In genomic region chr5:30355559-30356159, GRCm38 (mm10) we compare ENCODE assay signal across 30 mouse cellular contexts.
DNase-seq lines count a peak whose midpoint lies in the region; ATAC-seq and TF ChIP-seq lines count a peak whose summit lies in the region.
"Had no signal": no experiment of that assay in that cellular context is flagged by ENCODE, and none has a peak within 500 bp of the region (broad histone marks: within the 10 kb centered on the region; RNA-seq: fewer than 3 reads in every experiment).

No protein-coding gene starts in this region.

- peak; percentile 30 for DNase-seq in adrenal gland, adult 2 months
- DNase-seq in adrenal gland, postnatal 25 days = no peak
- DNase-seq in limb, embryonic 14.5 days (ENCODE audit: low spot score) = no peak
- DNase-seq in limb, embryonic 10.5 days (ENCODE audit: low spot score) = no peak
- peak; percentile 56 for DNase-seq in retina, postnatal 1 day
- no peak for DNase-seq in retina, embryonic 14.5 days (ENCODE audit: low spot score)
- DNase-seq in induced T-regulatory cell, adult 2 months (ENCODE audit: low read depth) = peak; percentile 37
- DNase-seq in kidney, postnatal 25 days = no peak
- DNase-seq: cerebellum, adult 18-20 months; cerebellum, postnatal 10 days; gastrocnemius, postnatal 10 days; kidney, adult 2 months; kidney, postnatal 4 days; left cerebral cortex, postnatal 4 days; liver; spleen, adult 18-20 months; thymus, adult 2 months; thymus, postnatal 36 days had no signal

- no peak overlapping the region for H3K4me2 ChIP-seq in limb, embryonic 14.5 days (replicated peaks; ENCODE audit: low read depth, low read length, severe bottlenecking)
- H3K4me2 ChIP-seq: embryonic facial prominence, embryonic 15.5 days; forebrain, embryonic 13.5 days; intestine, embryonic 15.5 days; lung, embryonic 15.5 days; midbrain, embryonic 12.5 days; neural tube, embryonic 13.5 days had no signal

- no peaks in the 10 kb centered on the region for H3K4me1 ChIP-seq in limb, embryonic 14.5 days (ENCODE audit: control insufficient read depth, insufficient read depth, low read length)
- H3K4me1 ChIP-seq in limb, embryonic 10.5 days = peaks cover 4% of the 10 kb centered on the region; the same call in 1 of the 2 replicates
- H3K4me1 ChIP-seq: forebrain, embryonic 13.5 days; hindbrain, embryonic 10.5 days; intestine, embryonic 15.5 days; midbrain, embryonic 12.5 days; neural tube, embryonic 13.5 days had no signal

- no peak overlapping the region for H3K27ac ChIP-seq in limb, embryonic 14.5 days (replicated peaks; ENCODE audit: low read depth, low read length)
- H3K27ac ChIP-seq in limb, embryonic 10.5 days = no peak overlapping the region
- H3K27ac ChIP-seq: embryonic facial prominence, embryonic 15.5 days; forebrain, embryonic 13.5 days; heart, embryonic 10.5 days; hindbrain, embryonic 10.5 days; intestine, embryonic 15.5 days; liver, embryonic 14.5 days; lung, embryonic 15.5 days; midbrain, embryonic 12.5 days; neural tube, embryonic 13.5 days had no signal

- no peak overlapping the region for H3K4me3 ChIP-seq in limb, embryonic 14.5 days (replicated peaks; ENCODE audit: low read length)
- no peak overlapping the region for H3K4me3 ChIP-seq in limb, embryonic 10.5 days
- H3K4me3 ChIP-seq: embryonic facial prominence, embryonic 15.5 days; forebrain, embryonic 13.5 days; heart, embryonic 10.5 days; hindbrain, embryonic 10.5 days; intestine, embryonic 15.5 days; lung, embryonic 15.5 days; midbrain, embryonic 12.5 days; myocyte; neural tube, embryonic 13.5 days had no signal

- ATAC-seq in limb, embryonic 14.5 days (ENCODE audit: low FRiP score, low read depth) = 0 out of 2 replicates have a peak, but pooled peaks have one; percentile 26
- ATAC-seq: forebrain, embryonic 13.5 days; hindbrain, embryonic 16.5 days; intestine, embryonic 15.5 days; Patski had no signal

- 83% methylated on average over 14 of the region's 14 CpGs for WGBS in limb, embryonic 14.5 days
- WGBS in limb, embryonic 10.5 days = 85% methylated on average over 14 of the region's 14 CpGs

- H3K27me3 ChIP-seq in limb, embryonic 14.5 days (ENCODE audit: control insufficient read depth, insufficient read depth, low read length) = no peaks in the 10 kb centered on the region
- no peaks in the 10 kb centered on the region for H3K27me3 ChIP-seq in limb, embryonic 10.5 days (ENCODE audit: low read depth, poor library complexity, severe bottlenecking)
- H3K27me3 ChIP-seq: embryonic facial prominence, embryonic 15.5 days; forebrain, embryonic 13.5 days; intestine, embryonic 15.5 days; lung, embryonic 15.5 days; midbrain, embryonic 12.5 days; neural tube, embryonic 13.5 days; Patski had no signal

- no peak overlapping the region for H3K9ac ChIP-seq in limb, embryonic 14.5 days (ENCODE audit: low read depth, low read length, severe bottlenecking)
- H3K9ac ChIP-seq: embryonic facial prominence, embryonic 15.5 days; forebrain, embryonic 13.5 days; intestine, embryonic 15.5 days; liver, embryonic 14.5 days; lung, embryonic 15.5 days; midbrain, embryonic 12.5 days; neural tube, embryonic 13.5 days had no signal

- H3K36me3 ChIP-seq in limb, embryonic 14.5 days (ENCODE audit: control insufficient read depth, insufficient read depth, low read length) = no peaks in the 10 kb centered on the region
- H3K36me3 ChIP-seq in limb, embryonic 10.5 days = no peaks in the 10 kb centered on the region
- H3K36me3 ChIP-seq: embryonic facial prominence, embryonic 15.5 days; heart, embryonic 10.5 days; hindbrain, embryonic 10.5 days; intestine, embryonic 15.5 days; lung, embryonic 15.5 days; midbrain, embryonic 12.5 days; neural tube, embryonic 13.5 days had no signal

- H3K9me3 ChIP-seq in limb, embryonic 14.5 days (ENCODE audit: control insufficient read depth, low read length) = no peaks in the 10 kb centered on the region
- no peaks in the 10 kb centered on the region for H3K9me3 ChIP-seq in limb, embryonic 10.5 days (replicated peaks)
- H3K9me3 ChIP-seq: embryonic facial prominence, embryonic 15.5 days; forebrain, embryonic 13.5 days; heart, embryonic 10.5 days; hindbrain, embryonic 10.5 days; intestine, embryonic 15.5 days; lung, embryonic 15.5 days; midbrain, embryonic 12.5 days; neural tube, embryonic 13.5 days had no signal

- TF ChIP-seq POLR2A in limb, embryonic 14.5 days (IDR thresholded peaks at IDR 0.05; ENCODE audit: borderline replicate concordance, extremely low read depth, insufficient read depth, insufficient read length) = no peak

Comparison
In these comparisons a context has a peak if more than half of its experiments do, and no peak if none do; other contexts are left out.
1. DNase-seq: peak in adrenal gland, adult 2 months (single experiment), retina, postnatal 1 day (single experiment) and induced T-regulatory cell, adult 2 months (single experiment); none in adrenal gland, postnatal 25 days (single experiment), limb, embryonic 14.5 days (single experiment), limb, embryonic 10.5 days (single experiment), retina, embryonic 14.5 days (single experiment) and kidney, postnatal 25 days (0 of 2).